Mouse (Mus musculus): ENCODE data around the gene Grik1. TPM values are rescaled to one million over a fixed set of nuclear protein-coding genes. Genes with fewer than 3 reads are reported as not detected.

Gene Grik1
- polyA plus RNA-seq, 1 experiment from 2014 or later: 1.8 TPM

DNA sequence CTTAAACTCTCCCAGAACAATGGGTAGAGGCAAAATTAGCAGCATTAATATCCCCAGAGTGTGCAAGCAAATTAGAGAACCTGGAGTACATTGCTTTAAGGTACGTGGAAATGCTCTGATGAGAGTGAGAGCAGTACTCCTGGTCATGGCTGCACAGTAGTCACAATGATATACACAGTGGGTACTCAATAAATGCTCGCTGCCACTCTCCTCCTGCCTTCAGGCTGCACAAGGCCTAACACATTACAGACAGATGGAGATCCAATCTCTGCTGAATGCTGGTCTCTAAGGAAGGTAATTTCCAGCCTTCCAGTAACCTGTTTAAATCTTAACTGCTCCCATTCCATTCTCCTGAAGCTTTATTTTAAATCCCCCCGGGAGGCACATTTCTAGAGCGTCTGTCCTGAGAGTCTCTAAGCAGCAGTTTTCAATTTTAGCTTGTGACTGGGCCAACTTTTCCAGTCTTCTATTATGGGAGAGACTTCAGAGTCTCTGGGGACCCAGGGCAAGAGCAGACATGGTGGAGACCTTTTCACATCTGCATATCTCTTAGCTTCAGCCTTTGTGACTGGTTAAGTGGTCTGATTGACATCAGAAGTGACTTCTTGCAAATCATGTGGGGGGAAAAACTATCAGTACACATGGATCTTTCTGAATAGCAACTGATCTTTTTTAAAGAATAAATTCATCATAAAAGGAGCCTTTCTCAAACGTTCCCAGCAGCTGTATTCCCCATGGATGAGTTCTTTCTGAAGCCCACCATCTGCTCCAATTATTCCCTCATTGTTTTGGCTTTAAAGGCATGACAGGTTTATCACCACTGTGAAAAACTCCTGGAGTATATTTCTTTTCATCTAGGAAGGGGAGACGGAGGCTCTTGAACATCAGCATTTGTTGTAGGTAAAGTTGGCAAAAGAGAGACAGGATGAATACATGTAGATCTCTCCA is 373.6 kb downstream of the Grik1 start:
- H3K4me3 ChIP-seq (ENCODE audit: low read depth, low read length): no peak overlapping the region
- H3K27ac ChIP-seq (ENCODE audit: low read depth, low read length): peak overlapping the region; percentile 55
- no peaks in the 10 kb centered on the region for H3K27me3 ChIP-seq (ENCODE audit: control insufficient read depth, insufficient read depth, low read length)
- peaks cover 4% of the 10 kb centered on the region for H3K4me1 ChIP-seq (replicated peaks; ENCODE audit: control insufficient read depth, insufficient read depth, low read length)
- H3K9ac ChIP-seq (ENCODE audit: low read length): no peak overlapping the region
- no peaks in the 10 kb centered on the region for H3K36me3 ChIP-seq (ENCODE audit: control insufficient read depth, insufficient read depth, low read length)
- DNase-seq (ENCODE audit: low spot score) (no peak), ATAC-seq (replicated peaks; ENCODE audit: low FRiP score) (peak; percentile 54)
- WGBS: 41% methylated on average over 6 of the region's 6 CpGs
- no peaks in the 10 kb centered on the region for H3K9me3 ChIP-seq (ENCODE audit: control insufficient read depth, low read length)
- H3K4me2 ChIP-seq (ENCODE audit: low read depth, low read length, severe bottlenecking): no peak overlapping the region

DNA sequence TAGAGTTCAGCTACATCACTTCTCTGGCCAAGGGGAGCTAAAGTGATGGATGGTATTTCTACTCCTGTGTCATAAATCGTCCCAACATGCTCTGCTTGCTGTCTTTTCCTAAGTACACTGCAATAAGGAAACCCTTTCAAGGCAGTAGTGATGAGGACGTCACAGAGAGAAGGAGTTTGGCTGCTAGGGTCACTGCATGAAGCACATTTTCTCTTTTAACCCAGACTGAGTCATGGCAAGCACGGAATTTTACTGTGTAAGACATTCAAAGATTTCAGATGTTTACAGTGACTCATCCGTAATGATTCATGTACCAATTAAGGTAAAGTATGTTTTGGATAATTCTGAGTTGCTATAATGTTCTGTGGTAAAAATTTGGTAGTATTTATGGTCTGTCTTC is 374.9 kb downstream of the Grik1 start:
- ATAC-seq (replicated peaks; ENCODE audit: low FRiP score) (no peak), DNase-seq (ENCODE audit: low spot score) (no peak)
- H3K9ac ChIP-seq (ENCODE audit: low read length): no peak overlapping the region
- H3K9me3 ChIP-seq (ENCODE audit: control insufficient read depth, low read length): no peaks in the 10 kb centered on the region
- WGBS: 85% methylated on average over 4 of the region's 4 CpGs
- no peaks in the 10 kb centered on the region for H3K27me3 ChIP-seq (ENCODE audit: control insufficient read depth, insufficient read depth, low read length)
- H3K36me3 ChIP-seq (ENCODE audit: control insufficient read depth, insufficient read depth, low read length): no peaks in the 10 kb centered on the region
- no peak overlapping the region for H3K4me3 ChIP-seq (ENCODE audit: low read depth, low read length)
- H3K4me1 ChIP-seq (replicated peaks; ENCODE audit: control insufficient read depth, insufficient read depth, low read length): peaks cover 4% of the 10 kb centered on the region
- H3K4me2 ChIP-seq (ENCODE audit: low read depth, low read length, severe bottlenecking): no peak overlapping the region
- H3K27ac ChIP-seq (ENCODE audit: low read depth, low read length): no peak overlapping the region

DNA sequence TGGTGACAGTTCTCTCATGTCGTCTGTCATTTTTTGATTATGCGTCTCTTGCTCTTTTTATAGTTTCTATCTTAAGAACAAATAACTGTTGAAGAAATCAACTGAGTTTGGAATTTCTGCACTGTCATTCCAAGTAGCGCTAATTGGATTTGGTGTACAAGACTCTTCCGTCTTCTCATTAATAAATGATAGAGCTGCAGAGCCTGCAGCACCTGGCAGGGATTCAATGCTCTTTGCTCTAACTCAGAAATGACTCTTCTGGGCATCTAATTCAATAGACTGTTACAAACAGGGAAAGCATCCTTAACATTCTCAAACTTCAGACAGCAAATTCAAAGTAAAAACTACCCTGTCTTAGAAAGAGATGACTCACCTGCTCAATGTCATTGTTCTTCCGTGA is 376.3 kb downstream of the Grik1 start:
- H3K36me3 ChIP-seq (ENCODE audit: control insufficient read depth, insufficient read depth, low read length): no peaks in the 10 kb centered on the region
- no peaks in the 10 kb centered on the region for H3K9me3 ChIP-seq (ENCODE audit: control insufficient read depth, low read length)
- DNase-seq (ENCODE audit: low spot score): no peak
- H3K4me2 ChIP-seq (ENCODE audit: low read depth, low read length, severe bottlenecking): no peak overlapping the region
- peaks cover 4% of the 10 kb centered on the region for H3K4me1 ChIP-seq (replicated peaks; ENCODE audit: control insufficient read depth, insufficient read depth, low read length)
- WGBS: 95% methylated on average over 5 of the region's 5 CpGs
- H3K27me3 ChIP-seq (ENCODE audit: control insufficient read depth, insufficient read depth, low read length): no peaks in the 10 kb centered on the region
- no peak overlapping the region for H3K9ac ChIP-seq (ENCODE audit: low read length)
- no peak overlapping the region for H3K4me3 ChIP-seq (ENCODE audit: low read depth, low read length)
- no peak for ATAC-seq (replicated peaks; ENCODE audit: low FRiP score)
- no peak overlapping the region for H3K27ac ChIP-seq (ENCODE audit: low read depth, low read length)

DNA sequence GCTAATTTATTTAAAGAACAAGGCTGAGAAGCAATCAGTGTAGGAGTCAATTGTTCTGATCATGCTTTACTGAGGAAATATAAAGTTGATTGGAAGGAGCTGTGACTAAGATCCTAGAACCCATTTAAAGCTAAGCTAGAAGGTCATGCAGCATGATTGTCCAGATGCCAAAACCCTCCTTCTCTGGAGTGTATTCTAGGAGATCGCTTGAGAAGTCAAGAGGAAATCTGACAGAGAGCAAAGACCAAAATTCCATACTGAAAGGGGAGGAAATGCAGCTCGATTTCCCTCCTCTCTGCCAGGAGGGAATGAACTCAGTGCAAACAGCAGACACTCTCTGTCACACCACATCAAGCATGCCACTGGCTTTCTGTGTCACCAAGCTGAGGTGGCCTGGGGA is 378.9 kb downstream of the Grik1 start:
- Histone ChIP-seq H3K36me3 (ENCODE audit: control insufficient read depth, insufficient read depth, low read length) (no peaks in the 10 kb centered on the region), H3K4me3 (ENCODE audit: low read depth, low read length) (no peak overlapping the region), H3K4me1 (replicated peaks; ENCODE audit: control insufficient read depth, insufficient read depth, low read length) (no peaks in the 10 kb centered on the region), H3K27me3 (ENCODE audit: control insufficient read depth, insufficient read depth, low read length) (no peaks in the 10 kb centered on the region), H3K9ac (ENCODE audit: low read length) (no peak overlapping the region), H3K27ac (ENCODE audit: low read depth, low read length) (no peak overlapping the region), H3K9me3 (ENCODE audit: control insufficient read depth, low read length) (no peaks in the 10 kb centered on the region), H3K4me2 (ENCODE audit: low read depth, low read length, severe bottlenecking) (no peak overlapping the region)
- DNase-seq (ENCODE audit: low spot score) (no peak), ATAC-seq (replicated peaks; ENCODE audit: low FRiP score) (no peak)
- WGBS: 80% methylated on average over 2 of the region's 2 CpGs

DNA sequence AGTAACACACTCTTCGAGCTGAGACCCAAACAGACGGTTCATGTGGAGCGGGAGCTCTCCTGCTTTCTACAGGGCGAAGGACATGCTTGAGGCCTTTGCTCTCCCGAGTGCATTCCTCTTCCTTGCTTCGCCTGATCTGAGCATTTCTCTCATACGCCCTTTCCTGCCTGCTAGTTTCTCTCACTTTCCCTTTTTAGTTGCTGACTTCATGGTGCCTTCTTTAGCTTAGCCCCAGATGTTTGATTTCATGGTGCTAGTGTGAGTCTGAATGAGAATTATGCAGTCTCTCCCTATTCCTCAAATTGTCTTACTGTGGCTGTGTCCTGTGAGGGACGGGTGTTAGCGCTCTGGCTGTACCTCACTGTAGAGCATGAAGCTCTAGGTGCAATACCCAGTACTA is 388.0 kb downstream of the Grik1 start:
- Histone ChIP-seq H3K9ac (ENCODE audit: low read length) (no peak overlapping the region), H3K27me3 (ENCODE audit: control insufficient read depth, insufficient read depth, low read length) (no peaks in the 10 kb centered on the region), H3K4me3 (ENCODE audit: low read depth, low read length) (no peak overlapping the region), H3K4me1 (replicated peaks; ENCODE audit: control insufficient read depth, insufficient read depth, low read length) (no peaks in the 10 kb centered on the region), H3K4me2 (ENCODE audit: low read depth, low read length, severe bottlenecking) (no peak overlapping the region), H3K9me3 (ENCODE audit: control insufficient read depth, low read length) (no peaks in the 10 kb centered on the region), H3K36me3 (ENCODE audit: control insufficient read depth, insufficient read depth, low read length) (no peaks in the 10 kb centered on the region), H3K27ac (ENCODE audit: low read depth, low read length) (no peak overlapping the region)
- WGBS: 89% methylated on average over 9 of the region's 9 CpGs
- DNase-seq (ENCODE audit: low spot score): no peak
- no peak for ATAC-seq (replicated peaks; ENCODE audit: low FRiP score)

DNA sequence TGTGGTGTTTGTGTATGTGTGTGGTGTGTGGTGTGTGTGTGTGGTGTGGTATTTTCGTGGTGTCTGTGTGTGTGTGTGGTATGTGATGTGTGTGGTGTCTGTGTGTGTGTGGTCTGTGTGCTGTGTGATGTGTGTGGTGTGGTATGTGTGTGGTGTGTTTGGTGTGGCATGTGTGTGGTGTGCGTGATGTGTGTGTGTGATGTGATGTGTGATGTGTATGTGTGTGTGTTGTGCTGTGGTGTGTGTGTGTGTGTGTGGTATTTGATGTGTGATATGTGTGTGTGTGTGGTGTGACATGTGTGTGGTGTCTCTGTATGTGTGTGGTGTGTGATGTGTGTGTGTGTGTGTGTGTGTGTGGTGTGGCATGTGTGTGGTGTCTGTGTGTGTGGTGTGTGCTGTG is 388.9 kb downstream of the Grik1 start:
- Histone ChIP-seq H3K9ac (ENCODE audit: low read length) (no peak overlapping the region), H3K4me2 (ENCODE audit: low read depth, low read length, severe bottlenecking) (no peak overlapping the region), H3K27me3 (ENCODE audit: control insufficient read depth, insufficient read depth, low read length) (no peaks in the 10 kb centered on the region), H3K27ac (ENCODE audit: low read depth, low read length) (no peak overlapping the region), H3K4me1 (replicated peaks; ENCODE audit: control insufficient read depth, insufficient read depth, low read length) (no peaks in the 10 kb centered on the region), H3K9me3 (ENCODE audit: control insufficient read depth, low read length) (no peaks in the 10 kb centered on the region), H3K4me3 (ENCODE audit: low read depth, low read length) (no peak overlapping the region), H3K36me3 (ENCODE audit: control insufficient read depth, insufficient read depth, low read length) (no peaks in the 10 kb centered on the region)
- ATAC-seq (replicated peaks; ENCODE audit: low FRiP score): peak; percentile 51; the same call in 1 of the 2 replicates
- 92% methylated on average over 2 of the region's 2 CpGs for WGBS
- DNase-seq (ENCODE audit: low spot score): no peak

DNA sequence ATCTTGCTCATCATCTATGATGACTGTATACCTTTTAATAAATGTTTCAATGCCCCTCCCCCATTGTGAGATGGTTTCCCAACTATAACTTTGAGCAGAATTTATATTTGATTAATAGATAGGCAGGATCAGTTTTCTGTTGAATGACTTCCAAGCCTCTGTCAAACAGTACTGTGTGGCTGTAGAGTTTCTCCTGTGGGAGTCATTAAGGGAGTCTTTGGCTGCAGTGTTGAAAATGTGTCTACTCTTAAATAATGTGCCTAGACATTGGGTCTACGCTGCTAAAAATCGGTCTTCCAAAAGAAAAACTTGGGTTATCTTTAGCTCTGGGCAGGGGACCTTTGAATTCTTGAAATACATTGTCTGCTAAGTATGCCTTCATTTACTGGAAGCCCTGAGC is 414.1 kb downstream of the Grik1 start:
- H3K36me3 ChIP-seq (ENCODE audit: control insufficient read depth, insufficient read depth, low read length): no peaks in the 10 kb centered on the region
- DNase-seq (ENCODE audit: low spot score): no peak
- H3K4me3 ChIP-seq (ENCODE audit: low read depth, low read length): no peak overlapping the region
- no peak overlapping the region for H3K27ac ChIP-seq (ENCODE audit: low read depth, low read length)
- H3K9me3 ChIP-seq (ENCODE audit: control insufficient read depth, low read length): no peaks in the 10 kb centered on the region
- H3K27me3 ChIP-seq (ENCODE audit: control insufficient read depth, insufficient read depth, low read length): no peaks in the 10 kb centered on the region
- no peak overlapping the region for H3K4me2 ChIP-seq (ENCODE audit: low read depth, low read length, severe bottlenecking)
- WGBS: 92% methylated on average over 2 of the region's 2 CpGs
- no peaks in the 10 kb centered on the region for H3K4me1 ChIP-seq (replicated peaks; ENCODE audit: control insufficient read depth, insufficient read depth, low read length)
- H3K9ac ChIP-seq (ENCODE audit: low read length): no peak overlapping the region
- ATAC-seq (replicated peaks; ENCODE audit: low FRiP score): no peak

DNA sequence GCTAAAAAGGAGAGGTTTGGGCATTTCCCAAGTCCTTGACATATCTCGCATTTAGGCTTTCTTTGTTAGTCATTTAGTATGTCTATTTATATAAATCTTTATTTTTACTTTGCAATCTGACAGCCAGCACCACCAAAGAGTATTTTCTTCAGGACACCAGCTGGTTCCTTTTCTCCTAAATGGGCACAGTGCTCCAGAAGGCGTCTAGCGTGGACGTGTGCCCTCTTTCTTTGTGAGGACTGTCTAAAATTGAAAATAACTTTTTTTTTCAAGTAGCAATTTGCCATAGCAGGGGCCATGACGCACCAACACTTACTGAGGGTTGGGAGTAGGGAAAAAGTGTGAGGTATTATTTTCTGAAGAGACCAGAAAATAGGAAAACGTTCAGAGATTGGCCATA is 425.5 kb downstream of the Grik1 start:
- H3K9me3 ChIP-seq (ENCODE audit: control insufficient read depth, low read length): no peaks in the 10 kb centered on the region
- no peaks in the 10 kb centered on the region for H3K27me3 ChIP-seq (ENCODE audit: control insufficient read depth, insufficient read depth, low read length)
- H3K4me1 ChIP-seq (replicated peaks; ENCODE audit: control insufficient read depth, insufficient read depth, low read length): no peaks in the 10 kb centered on the region
- H3K4me2 ChIP-seq (ENCODE audit: low read depth, low read length, severe bottlenecking): no peak overlapping the region
- no peak overlapping the region for H3K4me3 ChIP-seq (ENCODE audit: low read depth, low read length)
- H3K27ac ChIP-seq (ENCODE audit: low read depth, low read length): no peak overlapping the region
- DNase-seq (ENCODE audit: low spot score) (no peak), ATAC-seq (replicated peaks; ENCODE audit: low FRiP score) (no peak)
- WGBS: 87% methylated on average over 6 of the region's 6 CpGs
- no peak overlapping the region for H3K9ac ChIP-seq (ENCODE audit: low read length)
- no peaks in the 10 kb centered on the region for H3K36me3 ChIP-seq (ENCODE audit: control insufficient read depth, insufficient read depth, low read length)

DNA sequence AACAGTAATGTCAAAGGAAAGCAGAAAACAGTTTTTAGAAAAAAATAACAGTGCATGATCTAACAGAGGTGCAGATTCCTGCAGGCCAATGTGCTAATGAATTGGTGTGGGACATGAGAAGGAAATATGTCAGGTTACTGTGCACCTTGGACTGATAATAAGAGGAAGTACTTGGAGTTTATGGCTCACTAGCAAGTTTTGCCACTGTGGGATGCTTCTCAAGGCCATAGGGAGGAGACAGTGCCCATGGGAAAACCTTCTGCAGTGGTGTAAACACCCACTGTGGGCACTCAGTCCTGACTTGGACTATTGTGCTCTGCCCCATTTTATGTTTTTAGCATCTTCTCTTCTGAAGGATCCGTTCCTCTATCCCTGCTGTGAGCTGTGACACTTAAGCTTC is 428.3 kb downstream of the Grik1 start:
- Histone ChIP-seq H3K4me3 (ENCODE audit: low read depth, low read length) (no peak overlapping the region), H3K27ac (ENCODE audit: low read depth, low read length) (no peak overlapping the region), H3K27me3 (ENCODE audit: control insufficient read depth, insufficient read depth, low read length) (no peaks in the 10 kb centered on the region), H3K4me1 (replicated peaks; ENCODE audit: control insufficient read depth, insufficient read depth, low read length) (no peaks in the 10 kb centered on the region), H3K9me3 (ENCODE audit: control insufficient read depth, low read length) (no peaks in the 10 kb centered on the region), H3K9ac (ENCODE audit: low read length) (no peak overlapping the region), H3K36me3 (ENCODE audit: control insufficient read depth, insufficient read depth, low read length) (no peaks in the 10 kb centered on the region), H3K4me2 (ENCODE audit: low read depth, low read length, severe bottlenecking) (no peak overlapping the region)
- DNase-seq (ENCODE audit: low spot score) (no peak), ATAC-seq (replicated peaks; ENCODE audit: low FRiP score) (no peak)
- 45% methylated on average over 1 of the region's 1 CpGs for WGBS
